Mouse (Mus musculus) lung, postnatal 0 days (tissue): ENCODE measurements around the gene Piezo1.

Experiments
- CTCF ChIP-seq: IDR thresholded peaks from 2 replicates; pipeline ENCODE4 v1.5.1; 2016; ENCODE audit warnings: antibody characterized with exemption, mild to moderate bottlenecking
- EP300 ChIP-seq: IDR thresholded peaks from 2 replicates; pipeline ENCODE4 v1.6.1; 2016; ENCODE audit warnings: antibody characterized with exemption, mild to moderate bottlenecking, control low read depth

- TF ChIP-seq CTCF (no peak), EP300 (peak; percentile 36; the same call in 1 of the 2 replicates)
These were observed 118.5 kb downstream of the Piezo1 start, which contains the start of gene Cyba for GRCm38 (mm10) chr8:122432443-122433268.
